ENCODE assay signal across 8 mouse cellular contexts in the genomic region with DNA sequence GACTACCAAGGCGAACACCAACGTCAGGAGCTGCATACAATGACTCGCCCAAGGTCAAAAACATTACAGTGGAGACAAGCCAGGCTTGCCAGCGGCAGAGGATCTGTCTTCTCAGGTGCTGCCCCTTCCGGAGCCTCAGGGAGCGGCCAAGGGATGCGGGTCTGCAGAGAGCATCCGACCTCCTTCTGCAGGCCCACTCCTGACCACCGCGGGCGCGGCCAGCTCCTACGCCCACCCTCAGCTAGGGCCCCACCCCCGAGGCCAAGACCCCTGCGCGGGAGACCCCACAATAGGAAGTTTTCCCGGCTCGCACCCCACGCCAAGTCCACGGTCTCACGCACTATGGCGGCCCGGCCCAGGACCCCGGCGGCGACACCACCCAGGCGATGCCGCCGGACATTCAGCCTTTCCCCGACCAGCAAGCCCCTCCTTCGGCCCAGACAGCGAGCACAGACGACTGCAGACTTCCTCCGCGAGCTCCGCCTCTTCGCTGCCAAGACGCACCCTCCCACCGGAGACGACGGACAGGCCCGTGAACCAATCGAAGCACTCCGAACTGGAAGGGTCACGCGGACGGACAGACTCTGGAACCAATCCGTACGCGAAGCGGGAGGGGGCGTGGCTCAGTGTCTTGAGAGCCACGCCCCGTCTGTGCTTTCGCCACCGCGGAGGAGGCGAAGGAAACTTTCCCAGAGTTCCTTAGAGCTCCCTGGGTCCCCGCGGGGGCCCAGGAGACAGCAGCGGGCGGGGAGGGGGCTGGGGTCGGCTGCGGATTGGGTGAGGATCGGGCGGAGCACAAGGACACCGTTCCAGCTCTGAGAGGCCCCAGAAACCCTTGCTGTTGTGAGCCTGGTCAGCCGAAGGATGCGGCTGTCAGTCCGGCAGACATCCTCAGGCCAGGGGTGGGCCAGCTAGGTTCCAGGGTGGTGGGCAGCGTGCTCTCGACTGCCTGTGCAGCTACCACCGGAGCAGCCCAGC. TPM values are rescaled to one million over a fixed set of nuclear protein-coding genes. Genes with fewer than 3 reads are reported as not detected.
DNase-seq lines count a peak whose midpoint lies in the region; ATAC-seq lines count a peak whose summit lies in the region.

A gene (minus strand): TSS at position 492 of the 978 bp plus-strand sequence.
A gene (plus strand): TSS at position 786 of the 978 bp plus-strand sequence.

- peak; percentile 96 for ATAC-seq in hindbrain, embryonic 12.5 days (ENCODE audit: low FRiP score)

- peak within 1 kb of the TSS; percentile 95 for H3K27ac ChIP-seq in hindbrain, embryonic 12.5 days

- H3K9ac ChIP-seq in hindbrain, embryonic 12.5 days: peak within 1 kb of the TSS; percentile 80

- H3K4me2 ChIP-seq in hindbrain, embryonic 12.5 days (replicated peaks): peak within 1 kb of the TSS; percentile 82

- no peaks in the 10 kb centered on the region for H3K27me3 ChIP-seq in hindbrain, embryonic 12.5 days

- H3K36me3 ChIP-seq in hindbrain, embryonic 12.5 days: peaks cover 16% of the 10 kb centered on the region

- peak within 1 kb of the TSS; percentile 76 for H3K4me3 ChIP-seq in hindbrain, embryonic 12.5 days

- peaks cover 38% of the 10 kb centered on the region for H3K4me1 ChIP-seq in hindbrain, embryonic 12.5 days

- peak; percentile 100 for DNase-seq in NIH3T3 (ENCODE audit: low read depth)
- DNase-seq in cerebellum, postnatal 10 days: peak; percentile 100
- peak; percentile 99 to 100 for DNase-seq in frontal cortex, postnatal 10 days (ENCODE audit: low spot score in 2 of 2)
- DNase-seq in layer of hippocampus, postnatal 14 days (ENCODE audit: low spot score in 2 of 2): peak; percentile 100
- DNase-seq in lung, postnatal 14 days: peak; percentile 100
- peak; percentile 100 for DNase-seq in retina, adult 2 months (ENCODE audit: low read depth, low spot score)
- DNase-seq in thymus, postnatal 36 days: peak; percentile 100

- 0 out of 2 replicates have a peak, but pooled peaks cover 3% of the 10 kb centered on the region for H3K9me3 ChIP-seq in hindbrain, embryonic 12.5 days (replicated peaks)

- WGBS in hindbrain, embryonic 12.5 days: under 1% methylated on average over 71 of the region's 73 CpGs

RNA-seq across cellular contexts. Expression of the first gene that starts in this region (rescaled TPM):
- 163 and 166 TPM in 2 replicates for polyA plus RNA-seq in hindbrain, embryonic 12.5 days (2016; fragmentation: Nextera tagmentation; extraction: Ambion mirVana)
- 10 to 100 TPM; 83.4 to 89.3 TPM for total RNA-seq in layer of hippocampus, postnatal 14 days (2021)

RNA-seq across cellular contexts. Expression of the second gene that starts in this region (rescaled TPM):
- polyA plus RNA-seq in hindbrain, embryonic 12.5 days (2016; fragmentation: Nextera tagmentation; extraction: Ambion mirVana): 60.6 and 62.8 TPM in 2 replicates
- total RNA-seq in layer of hippocampus, postnatal 14 days (2021): 10 to 100 TPM; 58.2 to 74.3 TPM

Comparison
In these comparisons a context has a peak if more than half of its experiments do, and no peak if none do; other contexts are left out.
1. Peak in every context shown above with its lines: DNase-seq, ATAC-seq, H3K4me3 ChIP-seq and H3K27ac ChIP-seq.